Mouse (Mus musculus): ENCODE measurements around the gene Paqr7. TPM values are rescaled to one million over a fixed set of nuclear protein-coding genes. Genes with fewer than 3 reads are reported as not detected.

The Paqr7 gene
- polyA plus RNA-seq, 1 experiment from 2014 or later, result 7.8 TPM

DNA sequence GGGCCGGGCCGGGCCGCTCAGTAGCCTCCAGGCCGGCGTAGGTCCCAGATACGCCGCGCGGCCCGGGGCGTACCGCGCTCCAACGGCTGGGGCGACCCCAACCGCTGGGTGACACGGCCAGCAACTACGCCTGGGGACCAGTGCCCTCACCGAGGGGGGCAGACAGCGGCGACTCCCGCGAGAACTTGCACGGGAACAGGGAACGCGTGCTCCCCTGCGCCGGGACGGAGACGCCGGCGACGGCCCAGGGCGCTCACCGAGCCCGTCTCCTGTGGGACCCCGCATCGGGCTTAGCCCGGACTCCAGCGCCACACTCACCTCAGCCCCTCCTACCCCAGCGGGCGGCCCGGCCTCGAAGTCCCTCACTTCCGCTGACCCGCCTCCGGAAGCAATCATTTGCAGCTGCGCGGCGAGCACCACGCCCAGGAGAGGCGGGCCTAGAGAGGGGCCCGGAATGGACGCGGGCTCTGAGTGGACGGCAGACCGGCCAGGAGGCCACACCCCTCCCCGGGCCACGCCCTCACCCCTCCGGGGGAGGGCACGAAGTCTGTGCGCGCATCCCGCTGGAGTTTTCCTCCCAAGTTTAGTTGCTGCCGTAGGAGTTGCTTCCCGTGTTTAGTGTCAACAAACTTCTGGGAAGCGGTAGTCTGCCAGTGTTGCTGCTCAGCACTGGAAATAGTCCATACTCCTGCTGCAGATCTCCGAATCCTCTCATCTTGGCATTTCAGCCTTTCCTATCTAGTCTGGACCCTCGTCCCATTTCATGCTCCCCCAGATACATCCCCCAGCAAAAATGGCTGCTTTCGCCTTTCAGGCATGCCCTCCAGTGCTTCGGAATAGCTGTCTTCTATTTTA lies 38.7 kb downstream of the Paqr7 start, which contains the start of gene Mtfr1l:
Gene Mtfr1l, minus strand, starts transcription at position 456 of the 855 bp plus-strand sequence.
- H3K4me1 ChIP-seq, result peaks cover 35% of the 10 kb centered on the region
- peak within 1 kb of the TSS; percentile 89 for H3K27ac ChIP-seq
- no peaks in the 10 kb centered on the region for H3K9me3 ChIP-seq
- peaks cover 38% of the 10 kb centered on the region for H3K36me3 ChIP-seq
- peak; percentile 99 for DNase-seq (ENCODE audit: low spot score)
- under 1% methylated on average over 71 of the region's 71 CpGs for WGBS
- no peaks in the 10 kb centered on the region for H3K27me3 ChIP-seq (ENCODE audit: insufficient read depth, poor library complexity, severe bottlenecking)
- peak within 1 kb of the TSS; percentile 88 for H3K4me3 ChIP-seq

DNA sequence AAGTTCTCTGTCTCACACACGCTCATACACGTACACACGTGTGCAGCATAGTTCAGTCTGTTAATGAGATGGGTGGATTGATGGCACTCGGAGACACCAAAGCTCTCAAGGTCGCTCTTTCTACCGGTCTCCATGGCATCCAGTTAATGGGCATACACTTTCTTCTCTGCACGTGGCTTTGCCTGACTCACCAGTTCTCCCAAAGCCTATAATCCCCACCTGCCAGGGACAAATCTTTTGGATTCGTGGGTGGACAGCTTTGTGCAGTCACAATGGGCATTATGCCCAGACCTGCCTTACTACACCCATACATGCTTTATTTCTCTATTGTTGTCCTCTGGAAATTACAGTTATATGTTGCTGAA lies 39.3 kb downstream of the Paqr7 start:
- Histone ChIP-seq H3K9me3 (no peaks in the 10 kb centered on the region), H3K27me3 (ENCODE audit: insufficient read depth, poor library complexity, severe bottlenecking) (no peaks in the 10 kb centered on the region), H3K36me3 (peaks cover 38% of the 10 kb centered on the region), H3K27ac (peak overlapping the region; percentile 89), H3K4me3 (peak overlapping the region; percentile 88), H3K4me1 (peaks cover 35% of the 10 kb centered on the region)
- 28% methylated on average over 8 of the region's 8 CpGs for WGBS
- DNase-seq (ENCODE audit: low spot score), result no peak

GRCm38 (mm10) chr4:134538997-134539580 lies 42.6 kb downstream of the Paqr7 start:
- H3K4me3 ChIP-seq, result no peak overlapping the region
- H3K4me1 ChIP-seq, result peaks cover 12% of the 10 kb centered on the region
- no peaks in the 10 kb centered on the region for H3K27me3 ChIP-seq (ENCODE audit: insufficient read depth, poor library complexity, severe bottlenecking)
- no peak for DNase-seq (ENCODE audit: low spot score)
- peaks cover 60% of the 10 kb centered on the region for H3K36me3 ChIP-seq
- no peaks in the 10 kb centered on the region for H3K9me3 ChIP-seq
- 85% methylated on average over 10 of the region's 10 CpGs for WGBS
- H3K27ac ChIP-seq, result no peak overlapping the region

- Histone ChIP-seq H3K4me1 (peaks cover 14% of the 10 kb centered on the region), H3K27me3 (ENCODE audit: insufficient read depth, poor library complexity, severe bottlenecking) (no peaks in the 10 kb centered on the region), H3K36me3 (peaks cover 96% of the 10 kb centered on the region), H3K27ac (no peak overlapping the region), H3K4me3 (no peak overlapping the region), H3K9me3 (no peaks in the 10 kb centered on the region)
- DNase-seq (ENCODE audit: low spot score), result no peak
- WGBS, result 86% methylated on average over 9 of the region's 9 CpGs
Measured at GRCm38 (mm10) chr4:134542726-134543125, 46.2 kb downstream of the Paqr7 start.

- H3K4me3 ChIP-seq, result no peak overlapping the region
- WGBS, result 11% methylated on average over 5 of the region's 5 CpGs
- H3K4me1 ChIP-seq, result peaks cover 19% of the 10 kb centered on the region
- no peaks in the 10 kb centered on the region for H3K9me3 ChIP-seq
- no peaks in the 10 kb centered on the region for H3K27me3 ChIP-seq (ENCODE audit: insufficient read depth, poor library complexity, severe bottlenecking)
- DNase-seq (ENCODE audit: low spot score), result peak; percentile 94
- H3K27ac ChIP-seq, result no peak overlapping the region
- H3K36me3 ChIP-seq, result peaks cover 98% of the 10 kb centered on the region
Measured at GRCm38 (mm10) chr4:134543261-134543660, 46.8 kb downstream of the Paqr7 start.

DNA sequence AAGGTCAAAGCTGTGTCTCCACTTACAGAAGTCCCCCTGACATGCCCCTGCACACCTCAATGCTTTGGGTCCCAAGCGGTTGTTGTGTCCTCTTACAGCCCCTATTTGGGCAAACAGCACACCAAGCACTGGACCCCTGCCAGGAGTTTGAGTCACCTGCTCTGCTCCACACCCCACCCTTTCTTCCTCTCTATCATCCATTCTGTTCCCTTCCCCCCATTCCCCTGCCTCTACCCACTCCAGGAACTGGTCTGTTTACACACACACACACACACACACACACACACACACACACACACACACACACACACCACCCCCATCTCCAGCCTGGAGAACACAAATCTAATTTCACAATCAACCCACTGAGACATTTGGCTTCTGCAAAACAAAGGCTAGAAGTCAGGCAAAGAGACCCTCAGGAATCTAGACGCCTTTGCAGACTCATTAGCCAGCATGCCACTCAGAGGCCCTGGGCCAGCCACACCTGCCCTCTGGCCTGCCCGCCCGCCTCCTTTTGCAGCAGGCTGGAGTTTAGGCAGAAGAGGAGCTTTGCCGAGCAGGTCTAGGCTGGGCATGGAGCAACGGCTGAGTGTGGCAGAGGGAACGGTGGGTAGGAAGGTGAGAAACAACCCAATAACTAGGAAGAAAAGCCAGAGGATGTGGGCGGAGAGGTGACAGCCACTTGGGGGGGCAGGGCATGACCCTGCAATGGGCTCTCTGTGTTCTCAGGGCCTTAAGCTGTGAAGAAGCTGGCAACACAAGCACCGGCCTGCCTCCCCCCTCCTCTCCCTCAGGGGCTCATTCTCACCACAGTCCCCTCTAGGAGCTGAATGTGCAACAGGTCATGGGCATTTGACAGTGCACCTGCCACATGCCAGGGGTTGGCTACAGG lies 50.6 kb downstream of the Paqr7 start:
- H3K36me3 ChIP-seq, result peaks cover 88% of the 10 kb centered on the region
- H3K27ac ChIP-seq, result no peak overlapping the region
- H3K4me1 ChIP-seq, result peaks cover 36% of the 10 kb centered on the region
- WGBS, result 67% methylated on average over 9 of the region's 9 CpGs
- no peak for DNase-seq (ENCODE audit: low spot score)
- H3K27me3 ChIP-seq (ENCODE audit: insufficient read depth, poor library complexity, severe bottlenecking), result no peaks in the 10 kb centered on the region
- peaks cover 7% of the 10 kb centered on the region; the same call in 1 of the 2 replicates for H3K9me3 ChIP-seq
- H3K4me3 ChIP-seq, result no peak overlapping the region

DNA sequence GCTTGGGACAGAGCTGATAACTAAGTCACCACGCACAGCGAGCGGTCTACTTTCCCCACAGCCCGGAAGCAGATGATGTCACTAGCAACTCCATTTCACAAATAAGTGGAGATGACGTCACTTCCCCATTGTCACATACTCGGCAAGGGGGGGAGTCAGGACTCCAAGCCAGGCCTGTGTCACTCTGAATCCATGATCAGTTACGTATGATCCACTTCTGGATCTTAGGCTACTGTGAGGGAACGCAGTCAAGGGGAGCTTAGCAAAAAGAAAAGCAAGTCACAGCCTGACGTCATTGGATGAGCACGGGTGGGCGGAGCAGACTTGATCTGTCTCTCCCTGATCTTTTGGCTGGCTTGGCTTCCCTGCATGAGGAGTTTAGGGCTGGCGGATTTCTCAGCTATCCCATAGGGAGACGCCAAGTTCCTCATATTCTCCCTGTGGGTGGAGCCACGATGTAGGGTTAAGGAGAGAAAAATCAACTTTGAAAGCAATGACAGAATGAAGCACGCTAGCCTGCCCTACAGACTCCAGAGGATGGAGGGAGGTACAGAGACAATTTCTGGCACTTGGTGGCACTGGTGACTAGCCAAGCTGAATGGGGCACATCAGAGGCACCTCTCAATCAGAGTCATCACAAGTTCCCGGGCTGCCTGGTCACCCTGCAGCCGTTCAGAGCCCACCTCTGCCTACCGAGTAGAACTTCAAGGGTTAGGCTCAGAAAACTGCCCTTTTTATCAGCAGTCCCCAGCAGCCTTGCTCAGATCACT lies 51.9 kb downstream of the Paqr7 start:
- Histone ChIP-seq H3K4me3 (no peak overlapping the region), H3K9me3 (peaks cover 7% of the 10 kb centered on the region; the same call in 1 of the 2 replicates), H3K4me1 (peaks cover 41% of the 10 kb centered on the region), H3K36me3 (peaks cover 75% of the 10 kb centered on the region), H3K27me3 (ENCODE audit: insufficient read depth, poor library complexity, severe bottlenecking) (no peaks in the 10 kb centered on the region), H3K27ac (peak overlapping the region; percentile 18; the same call in 1 of the 2 replicates)
- DNase-seq (ENCODE audit: low spot score), result no peak
- WGBS, result 60% methylated on average over 18 of the region's 18 CpGs

GRCm38 (mm10) chr4:134549899-134550298 lies 53.4 kb downstream of the Paqr7 start:
- Histone ChIP-seq H3K4me1 (peaks cover 41% of the 10 kb centered on the region), H3K9me3 (peaks cover 7% of the 10 kb centered on the region; the same call in 1 of the 2 replicates), H3K36me3 (peaks cover 59% of the 10 kb centered on the region), H3K27me3 (ENCODE audit: insufficient read depth, poor library complexity, severe bottlenecking) (no peaks in the 10 kb centered on the region), H3K4me3 (no peak overlapping the region), H3K27ac (no peak overlapping the region)
- no peak for DNase-seq (ENCODE audit: low spot score)
- WGBS, result 97% methylated on average over 8 of the region's 8 CpGs

GRCm38 (mm10) chr4:134551494-134552316 lies 55.2 kb downstream of the Paqr7 start, which contains the start of gene Selenon:
Gene Selenon, minus strand, starts transcription at chr4:134552166.
- Histone ChIP-seq H3K27me3 (ENCODE audit: insufficient read depth, poor library complexity, severe bottlenecking) (no peaks in the 10 kb centered on the region), H3K4me3 (peak within 1 kb of the TSS; percentile 71), H3K9me3 (peaks cover 7% of the 10 kb centered on the region; the same call in 1 of the 2 replicates), H3K36me3 (peaks cover 41% of the 10 kb centered on the region), H3K27ac (peak within 1 kb of the TSS; percentile 95), H3K4me1 (peaks cover 41% of the 10 kb centered on the region)
- DNase-seq (ENCODE audit: low spot score), result peak; percentile 84
- 2% methylated on average over 67 of the region's 67 CpGs for WGBS

GRCm38 (mm10) chr4:134553631-134554030 lies 57.1 kb downstream of the Paqr7 start:
- Histone ChIP-seq H3K9me3 (peaks cover 7% of the 10 kb centered on the region; the same call in 1 of the 2 replicates), H3K4me1 (peaks cover 37% of the 10 kb centered on the region), H3K4me3 (no peak overlapping the region), H3K27me3 (ENCODE audit: insufficient read depth, poor library complexity, severe bottlenecking) (no peaks in the 10 kb centered on the region), H3K36me3 (peaks cover 22% of the 10 kb centered on the region), H3K27ac (no peak overlapping the region)
- DNase-seq (ENCODE audit: low spot score), result no peak
- WGBS, result 65% methylated on average over 1 of the region's 1 CpGs

DNA sequence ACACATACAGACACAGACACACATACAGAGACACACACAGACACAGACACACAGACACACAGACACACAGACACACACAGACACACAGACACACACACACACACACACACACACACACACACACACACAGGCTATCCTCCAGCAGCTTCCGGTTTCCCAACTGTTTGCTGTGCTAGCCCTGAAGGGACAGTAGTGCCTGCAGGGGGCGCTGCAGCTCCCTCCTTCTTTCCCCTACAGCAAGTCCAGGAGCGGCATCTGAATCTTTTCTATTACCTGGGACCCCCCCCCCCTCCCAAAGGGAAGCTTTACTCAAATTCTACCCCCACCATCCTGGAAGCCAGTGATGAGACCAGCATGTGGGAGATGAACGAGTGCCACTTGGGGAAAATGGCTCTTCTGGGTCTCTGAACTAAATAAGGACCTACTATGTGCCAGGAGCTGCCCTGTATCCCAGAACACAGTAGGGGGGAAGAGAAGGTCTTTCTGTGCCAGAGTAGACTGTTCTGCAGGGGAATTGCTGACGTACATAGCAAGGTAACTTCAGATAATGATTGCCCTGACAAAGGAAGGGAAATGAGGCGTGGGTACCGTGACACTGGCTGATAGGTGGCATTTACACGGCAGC lies 59.6 kb downstream of the Paqr7 start:
- peaks cover 34% of the 10 kb centered on the region for H3K4me1 ChIP-seq
- no peaks in the 10 kb centered on the region for H3K9me3 ChIP-seq
- DNase-seq (ENCODE audit: low spot score), result no peak
- WGBS, result 68% methylated on average over 8 of the region's 8 CpGs
- H3K27ac ChIP-seq, result no peak overlapping the region
- H3K36me3 ChIP-seq, result peaks cover 8% of the 10 kb centered on the region; the same call in 1 of the 2 replicates
- H3K4me3 ChIP-seq, result no peak overlapping the region
- H3K27me3 ChIP-seq (ENCODE audit: insufficient read depth, poor library complexity, severe bottlenecking), result no peaks in the 10 kb centered on the region

All from heart, embryonic 10.5 days (tissue).